In the genomic region with DNA sequence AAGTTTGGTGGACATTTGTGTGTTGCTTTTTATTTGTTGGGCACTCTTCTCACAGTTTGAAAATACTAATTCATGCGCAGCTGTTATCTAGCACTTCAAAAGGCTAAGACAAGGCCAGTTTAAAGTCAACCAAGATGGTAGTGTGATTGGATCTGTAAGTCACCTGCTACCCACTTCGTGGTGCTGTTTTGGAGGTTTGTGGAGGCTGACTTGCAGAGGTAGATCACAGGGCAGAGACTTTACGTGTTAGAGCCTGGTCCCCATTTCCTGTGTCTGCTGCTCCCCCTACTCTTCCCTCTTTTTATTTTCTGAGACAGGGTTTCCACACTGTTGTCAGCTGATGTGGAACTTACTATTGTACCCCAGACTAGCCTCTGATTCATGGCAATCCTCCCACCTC, we compare ENCODE assay signal across 27 mouse cellular contexts. TPM values are rescaled to one million over a fixed set of nuclear protein-coding genes. Genes with fewer than 3 reads are reported as not detected.
DNase-seq lines count a peak whose midpoint lies in the region; ATAC-seq lines count a peak whose summit lies in the region.
"Had no signal": no experiment of that assay in that cellular context is flagged by ENCODE, and none has a peak within 500 bp of the region (broad histone marks: within the 10 kb centered on the region; RNA-seq: fewer than 3 reads in every experiment).

No protein-coding gene starts in this region.

- H3K9ac ChIP-seq in hindbrain, embryonic 16.5 days (ENCODE audit: low read depth, low read length), result no peak overlapping the region
- H3K9ac ChIP-seq: embryonic facial prominence, embryonic 12.5 days; embryonic facial prominence, embryonic 15.5 days; heart, embryonic 13.5 days; hindbrain, embryonic 14.5 days; intestine, embryonic 15.5 days had no signal

- peak; percentile 79 for ATAC-seq in CD4-positive, CD25-positive, alpha-beta regulatory T cell, adult 4 months
- ATAC-seq in activated CD4-positive, CD25-positive, alpha-beta regulatory T cell, adult 4 months, result peak; percentile 52
- no peak for ATAC-seq in hindbrain, embryonic 16.5 days
- ATAC-seq: forebrain, embryonic 14.5 days; intestine, embryonic 15.5 days; Patski had no signal

- no peaks in the 10 kb centered on the region for H3K9me3 ChIP-seq in hindbrain, embryonic 16.5 days (ENCODE audit: control insufficient read depth, low read length)
- H3K9me3 ChIP-seq: embryonic facial prominence, embryonic 12.5 days; embryonic facial prominence, embryonic 15.5 days; G1E; heart, embryonic 10.5 days; heart, embryonic 13.5 days; intestine, embryonic 15.5 days had no signal

- H3K27ac ChIP-seq in hindbrain, embryonic 16.5 days (ENCODE audit: low read depth, low read length), result no peak overlapping the region
- H3K27ac ChIP-seq: embryonic facial prominence, embryonic 12.5 days; embryonic facial prominence, embryonic 15.5 days; heart, adult 2 months; heart, embryonic 10.5 days; heart, embryonic 13.5 days; hindbrain, embryonic 14.5 days; intestine, embryonic 15.5 days had no signal

- no peaks in the 10 kb centered on the region for H3K36me3 ChIP-seq in hindbrain, embryonic 16.5 days (ENCODE audit: control insufficient read depth, insufficient read depth, low read length)
- H3K36me3 ChIP-seq: embryonic facial prominence, embryonic 15.5 days; G1E; heart, embryonic 10.5 days; heart, embryonic 13.5 days; intestine, embryonic 15.5 days had no signal

- no peak overlapping the region for H3K4me2 ChIP-seq in hindbrain, embryonic 16.5 days (ENCODE audit: low read length)
- H3K4me2 ChIP-seq: embryonic facial prominence, embryonic 12.5 days; embryonic facial prominence, embryonic 15.5 days; heart, embryonic 13.5 days; hindbrain, embryonic 14.5 days; intestine, embryonic 15.5 days had no signal

- no peaks in the 10 kb centered on the region for H3K4me1 ChIP-seq in hindbrain, embryonic 16.5 days (ENCODE audit: control insufficient read depth, insufficient read depth, low read depth, low read length)
- H3K4me1 ChIP-seq: embryonic facial prominence, embryonic 15.5 days; heart, embryonic 10.5 days; intestine, embryonic 15.5 days had no signal

- peak; percentile 49 for DNase-seq in thymus, postnatal 0 days (ENCODE audit: low spot score)
- no peak for DNase-seq in thymus, adult 18-20 months
- peak; percentile 19 for DNase-seq in thymus, postnatal 25 days
- DNase-seq in adrenal gland, adult (ENCODE audit: inconsistent age in 2 of 2, low spot score in 1 of 2), result no peak
- DNase-seq in frontal cortex, adult 2 months (ENCODE audit: extremely low spot score in 1 of 2, low spot score in 1 of 2), result no peak
- DNase-seq: adrenal gland, postnatal 14 days; cerebellum, adult 11 months; cerebellum, adult 2 months; cerebellum, adult 9-11 months; cerebellum, postnatal 25 days; gastrocnemius, postnatal 14 days; heart, adult 2 months; heart, postnatal 14 days; heart, postnatal 4 days had no signal

- 86% methylated on average over 3 of the region's 3 CpGs for WGBS in hindbrain, embryonic 16.5 days

- H3K4me3 ChIP-seq in hindbrain, embryonic 16.5 days (ENCODE audit: low read length), result no peak overlapping the region
- H3K4me3 ChIP-seq: embryonic facial prominence, embryonic 12.5 days; embryonic facial prominence, embryonic 15.5 days; heart, adult 2 months; heart, embryonic 10.5 days; heart, embryonic 13.5 days; intestine, embryonic 15.5 days had no signal

- no peaks in the 10 kb centered on the region for H3K27me3 ChIP-seq in hindbrain, embryonic 16.5 days (replicated peaks; ENCODE audit: control insufficient read depth, insufficient read depth, low read length)
- H3K27me3 ChIP-seq: CH12.LX; embryonic facial prominence, embryonic 12.5 days; embryonic facial prominence, embryonic 15.5 days; heart, embryonic 13.5 days; intestine, embryonic 15.5 days; Patski had no signal

RNA-seq across cellular contexts. Expression of gene Ubtd2, which starts 19.6 kb away (rescaled TPM):
- 15.4 and 16.1 TPM in 2 replicates for polyA plus RNA-seq in thymus, postnatal 0 days (2015; fragmentation: Nextera tagmentation; extraction: Ambion mirVana)
- polyA plus RNA-seq in CD4-positive, CD25-positive, alpha-beta regulatory T cell, adult 4 months (2017; shearing (Covaris generic)), result 1 to 10 TPM; 1.8 to 4.9 TPM
- 1 to 10 TPM; 2.3 to 3.1 TPM for polyA plus RNA-seq in activated CD4-positive, CD25-positive, alpha-beta regulatory T cell, adult 4 months (2017; shearing (Covaris generic))
- polyA plus RNA-seq in hindbrain, embryonic 16.5 days (2015; fragmentation: Nextera tagmentation; extraction: Ambion mirVana), result 36.8 and 40.3 TPM in 2 replicates
- 24.0 and 25.4 TPM in 2 replicates for polyA plus RNA-seq in frontal cortex, adult 2 months (2012; rRNA removed)

RNA-seq across cellular contexts. Expression of gene Efcab9, which starts 57.2 kb away (rescaled TPM):
- 1.9 and 2.1 TPM in 2 replicates for polyA plus RNA-seq in thymus, postnatal 0 days (2015; fragmentation: Nextera tagmentation; extraction: Ambion mirVana)
- polyA plus RNA-seq in CD4-positive, CD25-positive, alpha-beta regulatory T cell, adult 4 months (2017; shearing (Covaris generic)), result 1 to 10 TPM in 1 of 2 experiments, under 1 TPM in 1; 0.87 to 1.1 TPM
- polyA plus RNA-seq in activated CD4-positive, CD25-positive, alpha-beta regulatory T cell, adult 4 months (2017; shearing (Covaris generic)), result 1 to 10 TPM; 1.1 to 1.2 TPM
- polyA plus RNA-seq in hindbrain, embryonic 16.5 days (2015; fragmentation: Nextera tagmentation; extraction: Ambion mirVana), result 0.54 TPM in 1 of 2 replicates, not detected in the other
- 0.34 and 0.64 TPM in 2 replicates for polyA plus RNA-seq in frontal cortex, adult 2 months (2012; rRNA removed)
- polyA plus RNA-seq: embryonic facial prominence, embryonic 15.5 days; forebrain, embryonic 14.5 days; G1E; heart, adult 2 months; heart, embryonic 10.5 days; hindbrain, embryonic 14.5 days had no signal

RNA-seq across cellular contexts. Expression of gene Stk10, which starts 58.4 kb away (rescaled TPM):
- 10.6 and 12.9 TPM in 2 replicates for polyA plus RNA-seq in thymus, postnatal 0 days (2015; fragmentation: Nextera tagmentation; extraction: Ambion mirVana)
- 100 to 1,000 TPM in 1 of 2 experiments, 10 to 100 TPM in 1; 84.0 to 217 TPM for polyA plus RNA-seq in CD4-positive, CD25-positive, alpha-beta regulatory T cell, adult 4 months (2017; shearing (Covaris generic))
- polyA plus RNA-seq in activated CD4-positive, CD25-positive, alpha-beta regulatory T cell, adult 4 months (2017; shearing (Covaris generic)), result 100 to 1,000 TPM in 1 of 2 experiments, 10 to 100 TPM in 1; 66.9 to 116 TPM
- polyA plus RNA-seq in hindbrain, embryonic 16.5 days (2015; fragmentation: Nextera tagmentation; extraction: Ambion mirVana), result 2.4 and 2.5 TPM in 2 replicates
- polyA plus RNA-seq in frontal cortex, adult 2 months (2012; rRNA removed), result 4.2 and 4.6 TPM in 2 replicates

Comparison
In these comparisons a context has a peak if more than half of its experiments do, and no peak if none do; other contexts are left out.
1. DNase-seq: peak in thymus, postnatal 0 days (single experiment) and thymus, postnatal 25 days (single experiment); none in thymus, adult 18-20 months (0 of 2), adrenal gland, adult (0 of 2) and frontal cortex, adult 2 months (0 of 2).